Mouse (Mus musculus) ES-Bruce4 (cell line): Measurements from ENCODE around the gene Tada2a.

ENCODE experiments used
- CTCF ChIP-seq: IDR thresholded peaks from one replicate; pipeline ENCODE4 v1.8.1; 2011; ENCODE audit warnings: low read depth, low read length
- EP300 ChIP-seq: IDR thresholded peaks from 2 replicates; pipeline ENCODE4 v1.6.1; 2011; ENCODE audit warnings: low read depth, low read length; ENCODE audit not compliant: insufficient read depth
- POLR2A ChIP-seq: IDR thresholded peaks from one replicate; pipeline ENCODE4 v1.8.1; 2011; ENCODE audit warnings: low read length; ENCODE audit not compliant: insufficient read depth

GRCm38 (mm10) chr11:84047270-84047669, 82.1 kb downstream of the Tada2a start:
- TF ChIP-seq CTCF (no peak), EP300 (no peak), POLR2A (no peak)
